11 mouse cellular contexts compared by ENCODE assay signal in the genomic region with DNA sequence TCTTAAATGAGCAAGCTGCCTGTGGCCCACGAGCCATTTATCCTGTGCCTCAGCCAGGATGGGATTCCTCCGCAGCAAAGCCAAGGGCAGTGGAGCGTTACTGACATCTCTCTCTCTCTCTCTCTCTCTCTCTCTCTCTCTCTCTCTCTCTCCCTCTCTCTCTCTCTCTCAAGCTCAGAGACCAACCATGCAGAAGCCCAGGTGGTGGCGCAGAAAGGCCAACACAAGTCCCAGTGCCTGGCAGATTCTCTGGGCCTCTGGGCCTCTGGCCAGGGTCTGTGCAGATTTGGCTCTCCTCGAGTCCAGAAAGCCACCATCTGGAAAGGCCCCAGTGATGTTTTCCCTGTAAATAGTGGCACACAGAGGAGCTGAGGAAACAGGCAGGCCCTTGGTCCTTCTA.
DNase-seq lines count a peak whose midpoint lies in the region; ATAC-seq and TF ChIP-seq lines count a peak whose summit lies in the region.
"Had no signal": no experiment of that assay in that cellular context is flagged by ENCODE, and none has a peak within 500 bp of the region (broad histone marks: within the 10 kb centered on the region; RNA-seq: fewer than 3 reads in every experiment).

No protein-coding gene starts in this region.

- H3K27me3 ChIP-seq in heart, adult 2 months (ENCODE audit: control insufficient read depth, insufficient read depth, low read length) = no peaks in the 10 kb centered on the region
- H3K27me3 ChIP-seq in heart, embryonic 11.5 days (ENCODE audit: control insufficient read depth, insufficient read depth, low read length) = no peaks in the 10 kb centered on the region
- no peaks in the 10 kb centered on the region for H3K27me3 ChIP-seq in heart, embryonic 15.5 days
- 0 out of 2 replicates have a peak, but pooled peaks cover 5% of the 10 kb centered on the region for H3K27me3 ChIP-seq in midbrain, embryonic 10.5 days (ENCODE audit: low read depth, poor library complexity, severe bottlenecking)
- H3K27me3 ChIP-seq: embryonic facial prominence, embryonic 13.5 days; liver, embryonic 15.5 days; stomach, embryonic 15.5 days had no signal

- TF ChIP-seq CTCF in heart, adult 2 months (IDR thresholded peaks at IDR 0.05) = peak; percentile 32

- no peaks in the 10 kb centered on the region for H3K79me2 ChIP-seq in heart, adult 2 months (replicated peaks; ENCODE audit: control insufficient read depth, insufficient read depth, low read length)

- no peak for TF ChIP-seq POLR2A in heart, adult 2 months (IDR thresholded peaks at IDR 0.05; ENCODE audit: insufficient read depth, low read depth, low read length)

- no peaks in the 10 kb centered on the region; the same call in 1 of the 2 replicates for H3K36me3 ChIP-seq in heart, adult 2 months (ENCODE audit: control insufficient read depth, insufficient read depth, low read length)
- H3K36me3 ChIP-seq in heart, embryonic 11.5 days (ENCODE audit: control insufficient read depth, insufficient read depth, low read length) = no peaks in the 10 kb centered on the region
- H3K36me3 ChIP-seq in heart, embryonic 15.5 days = no peaks in the 10 kb centered on the region
- H3K36me3 ChIP-seq in midbrain, embryonic 10.5 days = no peaks in the 10 kb centered on the region
- H3K36me3 ChIP-seq: embryonic facial prominence, embryonic 13.5 days; liver, embryonic 15.5 days; stomach, embryonic 15.5 days had no signal

- H3K4me1 ChIP-seq in heart, adult 2 months (ENCODE audit: control insufficient read depth, insufficient read depth, low read length) = peaks cover 2% of the 10 kb centered on the region
- H3K4me1 ChIP-seq in heart, embryonic 11.5 days (ENCODE audit: control insufficient read depth, insufficient read depth, low read length) = peaks cover 12% of the 10 kb centered on the region; the same call in 1 of the 2 replicates
- H3K4me1 ChIP-seq in heart, embryonic 15.5 days (replicated peaks) = peaks cover 15% of the 10 kb centered on the region
- peaks cover 42% of the 10 kb centered on the region for H3K4me1 ChIP-seq in midbrain, embryonic 10.5 days
- H3K4me1 ChIP-seq: liver, embryonic 15.5 days had no signal

- H3K4me3 ChIP-seq in heart, adult 2 months = no peak overlapping the region
- no peak overlapping the region for H3K4me3 ChIP-seq in heart, embryonic 11.5 days (ENCODE audit: low read depth, low read length)
- no peak overlapping the region for H3K4me3 ChIP-seq in heart, embryonic 15.5 days
- no peak overlapping the region for H3K4me3 ChIP-seq in midbrain, embryonic 10.5 days
- H3K4me3 ChIP-seq: embryonic facial prominence, embryonic 13.5 days; liver, embryonic 15.5 days; stomach, embryonic 15.5 days had no signal

- H3K9me3 ChIP-seq in heart, embryonic 11.5 days (replicated peaks; ENCODE audit: control insufficient read depth, low read length) = no peaks in the 10 kb centered on the region
- H3K9me3 ChIP-seq in heart, embryonic 15.5 days (replicated peaks) = no peaks in the 10 kb centered on the region
- H3K9me3 ChIP-seq in midbrain, embryonic 10.5 days (replicated peaks) = no peaks in the 10 kb centered on the region
- H3K9me3 ChIP-seq: embryonic facial prominence, embryonic 13.5 days; liver, embryonic 15.5 days; stomach, embryonic 15.5 days had no signal

- intact Hi-C loops in heart, adult 2 months (cut with DNase I) = no loop called here

- 0 out of 2 replicates have a peak, but pooled peaks have one; percentile 46 for TF ChIP-seq EP300 in heart, adult 2 months (IDR thresholded peaks at IDR 0.05; ENCODE audit: insufficient read depth, low read depth, low read length)

- H3K27ac ChIP-seq in heart, adult 2 months = no peak overlapping the region
- H3K27ac ChIP-seq in heart, embryonic 11.5 days (ENCODE audit: low read depth, low read length) = no peak overlapping the region
- peak overlapping the region; percentile 44; the same call in 1 of the 2 replicates for H3K27ac ChIP-seq in heart, embryonic 15.5 days
- peak overlapping the region; percentile 50 for H3K27ac ChIP-seq in midbrain, embryonic 10.5 days (replicated peaks)
- H3K27ac ChIP-seq: embryonic facial prominence, embryonic 13.5 days; liver, embryonic 15.5 days; stomach, embryonic 15.5 days had no signal

- ATAC-seq in heart, embryonic 11.5 days (replicated peaks; ENCODE audit: insufficient number of reproducible peaks, low FRiP score, low TSS enrichment) = no peak
- peak; percentile 80 for ATAC-seq in heart, embryonic 15.5 days (replicated peaks; ENCODE audit: insufficient number of reproducible peaks, insufficient read depth, low FRiP score, low read depth)
- no peak for ATAC-seq in granulocyte monocyte progenitor cell, adult 5-6 weeks (replicated peaks; ENCODE audit: poor library complexity, severe bottlenecking)

- WGBS in heart, adult 2 months = 51% methylated on average over 5 of the region's 5 CpGs
- WGBS in heart, embryonic 11.5 days (ENCODE audit: insufficient replicate concordance) = 50% methylated on average over 5 of the region's 5 CpGs
- 27% methylated on average over 5 of the region's 5 CpGs for WGBS in heart, embryonic 15.5 days
- WGBS in midbrain, embryonic 10.5 days = 35% methylated on average over 5 of the region's 5 CpGs

- H3K9ac ChIP-seq in heart, adult 2 months (ENCODE audit: low read depth, low read length) = no peak overlapping the region
- H3K9ac ChIP-seq in heart, embryonic 11.5 days (ENCODE audit: low read depth, low read length) = no peak overlapping the region
- no peak overlapping the region for H3K9ac ChIP-seq in heart, embryonic 15.5 days
- H3K9ac ChIP-seq: embryonic facial prominence, embryonic 13.5 days; liver, embryonic 15.5 days; stomach, embryonic 15.5 days had no signal

- no peak overlapping the region for H3K4me2 ChIP-seq in heart, embryonic 11.5 days
- H3K4me2 ChIP-seq in heart, embryonic 15.5 days = no peak overlapping the region
- H3K4me2 ChIP-seq: embryonic facial prominence, embryonic 13.5 days; liver, embryonic 15.5 days; stomach, embryonic 15.5 days had no signal

- peak; percentile 77 to 81 for DNase-seq in heart, adult 2 months
- peak; percentile 64 to 88 for DNase-seq in cerebellum, postnatal 4 days (ENCODE audit: low spot score in 2 of 2)
- peak; percentile 46 for DNase-seq in kidney, postnatal 10 days
- DNase-seq in midbrain, embryonic 10.5 days (ENCODE audit: low spot score) = peak; percentile 30
- DNase-seq in liver = no peak

Comparison
In these comparisons a context has a peak if more than half of its experiments do, and no peak if none do; other contexts are left out.
1. H3K27ac ChIP-seq: peak in heart, embryonic 15.5 days (single experiment) and midbrain, embryonic 10.5 days (single experiment); none in heart, adult 2 months (single experiment) and heart, embryonic 11.5 days (single experiment).